Mouse (Mus musculus): Measurements from ENCODE around the gene Kmt2e. TPM values are rescaled to one million over a fixed set of nuclear protein-coding genes. Genes with fewer than 3 reads are reported as not detected.
"Not testable (repeated sequence)": the region's sequence is repeated elsewhere in the genome, so short reads cannot be mapped to it uniquely, and the experiment has no call there.

The Kmt2e gene
- polyA plus RNA-seq, 1 experiment, result 15.8 TPM

DNA sequence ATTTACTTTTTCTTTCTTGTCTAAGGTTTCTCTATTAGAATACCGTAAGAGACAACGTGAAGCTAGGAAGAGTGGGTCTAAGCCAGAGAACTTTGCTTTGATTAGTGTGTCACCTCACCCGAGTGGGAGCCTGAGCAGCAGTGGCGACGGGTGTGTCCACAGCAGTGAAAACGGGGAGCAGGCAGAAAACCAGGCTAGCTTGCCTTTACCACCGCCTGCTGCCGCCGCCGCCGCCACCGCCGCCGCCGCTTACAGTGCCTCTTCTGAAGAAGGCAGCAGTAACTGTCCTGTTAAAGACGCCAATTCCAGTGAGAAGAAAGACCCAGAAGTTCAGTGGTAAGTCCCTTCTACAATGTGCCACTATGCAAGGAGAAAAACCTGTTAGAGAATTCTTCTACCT, 65.0 kb downstream of the Kmt2e start:
- DNase-seq (ENCODE audit: low read depth), result no peak

DNA sequence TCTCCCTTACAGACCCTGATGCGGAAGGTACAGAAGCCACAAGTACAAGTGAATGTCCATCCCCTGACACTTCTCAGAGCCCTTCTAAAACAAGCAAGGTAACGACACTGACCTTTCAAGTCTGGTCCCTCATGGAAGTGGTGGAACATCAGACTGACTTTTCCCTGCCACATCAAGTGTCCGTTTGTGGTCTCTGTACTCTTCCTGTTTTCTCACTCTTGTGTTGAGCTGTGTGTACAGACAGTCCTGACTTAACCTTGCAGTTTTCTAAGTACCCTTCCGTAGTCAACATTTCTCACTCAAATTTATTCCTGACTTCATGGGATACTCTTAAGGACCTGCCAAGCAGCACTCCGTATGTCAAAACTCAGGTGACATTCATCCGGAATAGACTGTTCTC, 66.5 kb downstream of the Kmt2e start:
- DNase-seq (ENCODE audit: low read depth), result no peak

DNA sequence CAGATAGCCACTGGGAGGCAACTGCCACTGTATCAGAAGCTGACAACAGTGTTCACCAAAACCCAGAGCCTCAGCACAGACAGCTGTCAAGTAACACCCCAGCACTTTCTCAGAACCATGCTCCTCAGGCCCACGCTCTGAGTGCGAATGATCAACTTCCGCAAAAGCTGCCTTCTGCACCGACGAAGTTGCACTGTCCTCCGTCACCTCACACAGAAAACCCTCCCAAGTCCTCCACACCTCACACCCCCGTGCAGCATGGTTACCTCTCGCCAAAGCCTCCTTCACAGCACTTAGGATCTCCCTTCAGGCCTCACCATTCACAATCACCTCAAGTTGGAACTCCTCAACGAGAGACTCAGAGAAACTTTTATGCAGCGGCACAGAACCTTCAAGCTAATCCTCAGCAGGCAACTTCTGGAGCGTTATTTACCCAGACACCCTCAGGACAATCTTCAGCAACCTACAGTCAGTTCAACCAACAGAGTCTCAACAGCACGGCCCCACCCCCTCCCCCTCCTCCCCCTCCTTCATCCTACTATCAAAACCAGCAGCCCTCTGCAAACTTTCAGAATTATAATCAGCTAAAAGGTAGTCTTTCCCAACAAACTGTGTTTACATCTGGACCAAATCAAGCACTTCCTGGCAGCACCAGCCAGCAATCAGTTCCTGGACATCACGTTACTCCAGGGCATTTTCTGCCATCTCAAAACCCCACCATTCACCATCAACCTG, 67.5 kb downstream of the Kmt2e start:
- no peak for DNase-seq (ENCODE audit: low read depth)

DNA sequence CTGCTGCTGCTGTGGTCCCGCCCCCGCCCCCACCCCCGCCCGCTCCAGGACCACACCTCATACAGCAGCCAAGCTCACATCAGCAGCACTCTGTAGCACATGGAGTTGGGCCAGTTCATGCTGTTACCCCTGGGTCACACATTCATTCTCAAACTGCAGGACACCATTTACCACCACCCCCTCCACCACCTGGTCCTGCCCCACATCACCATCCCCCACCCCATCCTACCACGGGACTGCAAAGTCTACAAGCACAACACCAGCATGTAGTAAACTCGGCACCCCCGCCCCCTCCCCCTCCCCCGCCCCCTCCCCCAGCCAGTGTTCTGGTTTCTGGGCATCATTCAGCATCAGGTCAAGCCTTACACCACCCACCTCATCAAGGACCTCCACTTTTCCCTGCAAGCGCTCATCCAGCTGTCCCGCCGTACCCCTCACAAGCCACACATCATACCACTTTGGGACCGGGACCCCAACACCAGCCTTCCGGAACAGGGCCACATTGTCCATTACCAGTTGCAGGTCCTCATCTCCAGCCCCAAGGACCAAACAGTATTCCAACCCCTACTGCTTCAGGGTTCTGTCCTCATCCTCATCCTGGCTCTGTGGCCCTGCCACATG, 68.2 kb downstream of the Kmt2e start:
- no peak for DNase-seq (ENCODE audit: low read depth)

DNA sequence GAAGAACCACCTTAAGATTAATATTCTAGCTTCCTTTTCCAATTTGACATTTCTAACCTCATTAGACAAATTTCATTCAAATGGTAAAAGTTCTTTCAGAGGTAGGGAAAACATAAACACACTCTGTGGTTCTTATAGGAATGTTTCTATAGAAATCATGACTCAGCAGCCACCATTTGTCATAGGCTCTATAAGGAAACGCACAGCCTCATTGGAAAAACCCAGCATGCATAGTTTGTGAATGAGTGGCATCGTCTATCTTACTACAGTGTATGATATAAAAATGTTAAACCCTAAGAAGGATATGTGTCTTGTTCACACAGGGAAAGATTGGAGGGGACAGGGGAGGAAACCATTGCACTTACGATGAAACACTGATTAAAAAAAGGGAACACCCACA, 71.3 kb downstream of the Kmt2e start:
- no peak for DNase-seq (ENCODE audit: low read depth)

DNA sequence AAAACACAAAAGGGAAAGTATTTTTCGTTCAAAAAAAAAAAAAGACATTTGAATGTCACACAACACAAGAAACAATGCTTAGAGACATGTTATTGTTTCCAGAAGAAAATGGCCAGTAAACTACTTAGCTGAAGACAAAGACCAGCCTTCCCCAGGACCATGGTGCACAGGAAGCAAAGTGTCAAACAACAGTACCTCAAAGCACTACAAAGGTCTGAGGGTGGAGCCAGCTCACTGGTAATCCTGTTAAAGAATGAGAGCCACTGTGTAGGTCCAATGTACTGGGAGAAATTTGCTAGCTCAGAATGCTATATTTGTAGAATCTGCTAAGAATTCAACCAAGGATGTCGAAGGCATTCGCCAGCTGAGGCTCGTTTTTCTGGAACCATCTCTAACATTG, 73.0 kb downstream of the Kmt2e start:
- no peak for DNase-seq (ENCODE audit: low read depth)

DNA sequence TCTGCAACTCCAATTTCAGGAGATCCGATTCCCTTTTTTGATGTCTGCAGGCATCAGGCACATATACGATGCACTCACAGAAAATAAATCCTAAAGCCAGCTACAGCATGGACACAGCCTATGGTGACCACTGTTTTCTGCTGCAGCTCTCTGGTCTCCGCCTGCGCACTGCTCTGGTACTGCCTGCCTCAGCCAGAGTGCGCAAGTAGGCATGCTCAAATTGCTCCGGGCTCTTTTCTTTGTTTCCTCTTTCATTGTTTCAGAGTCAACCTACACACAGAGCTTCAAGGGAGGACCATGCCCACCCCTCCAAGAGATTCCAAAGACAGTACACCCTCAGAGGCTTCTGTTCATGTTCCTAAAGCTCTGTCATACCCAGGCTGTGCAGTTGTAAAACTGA, 74.4 kb downstream of the Kmt2e start:
- DNase-seq (ENCODE audit: low read depth), result no peak

DNA sequence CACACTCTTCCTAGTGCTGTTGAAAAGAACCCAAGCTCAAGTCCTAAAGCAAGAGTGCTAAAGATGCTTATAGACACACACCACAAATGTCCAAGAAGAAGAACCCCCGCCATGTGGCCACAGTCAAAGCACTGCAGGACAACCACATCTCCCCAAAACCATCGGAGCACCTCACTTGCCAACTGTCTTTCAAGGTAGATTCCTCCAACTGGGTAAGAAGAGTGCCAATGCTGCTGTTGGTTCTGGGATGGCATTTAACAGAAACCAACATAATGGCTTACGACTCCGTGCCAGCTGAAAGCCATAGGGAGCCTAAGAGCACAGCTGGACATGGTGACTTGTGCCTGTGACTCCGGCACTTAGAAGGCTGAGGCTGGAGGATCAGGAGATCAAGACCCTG, 77.2 kb downstream of the Kmt2e start:
- no peak for DNase-seq (ENCODE audit: low read depth)

DNA sequence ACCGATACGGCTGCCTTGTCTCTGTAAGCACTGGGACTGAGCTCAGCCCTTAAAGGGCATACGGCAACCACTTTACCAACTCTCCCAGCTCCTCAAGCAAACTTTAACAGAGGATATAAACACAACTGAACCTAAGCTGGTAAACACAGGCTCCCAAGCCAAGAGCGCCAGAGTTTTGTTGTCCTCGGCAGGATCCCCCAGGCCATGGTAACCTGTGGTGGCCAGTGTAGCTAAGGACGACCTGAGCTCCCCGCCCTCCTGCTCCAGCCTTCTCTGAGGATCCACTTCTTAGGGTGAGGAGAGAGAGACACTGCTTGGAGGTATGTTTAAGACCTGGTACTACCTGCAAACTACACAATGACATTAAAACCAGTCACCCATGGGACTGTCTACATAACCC, 78.3 kb downstream of the Kmt2e start:
- no peak for DNase-seq (ENCODE audit: low read depth)

DNA sequence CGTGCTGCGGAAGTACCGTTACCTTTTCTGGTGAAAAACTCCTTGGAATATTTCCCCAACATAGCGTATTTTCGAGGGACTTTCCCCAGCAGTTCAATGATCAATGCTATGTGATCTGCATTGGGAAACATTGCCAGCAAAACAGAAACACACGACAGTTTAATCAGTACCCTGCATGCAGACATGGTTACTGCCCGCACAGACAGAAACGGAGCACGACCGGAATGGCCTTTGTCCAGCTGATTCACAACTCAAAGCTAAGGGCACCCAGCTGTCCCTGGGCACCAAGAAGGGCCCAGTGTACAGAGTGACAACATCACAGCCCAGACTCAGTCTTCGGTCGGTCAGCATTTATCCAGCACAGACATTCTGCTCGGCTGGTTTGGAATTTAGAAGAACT, 79.2 kb downstream of the Kmt2e start:
- DNase-seq (ENCODE audit: low read depth), result no peak

DNA sequence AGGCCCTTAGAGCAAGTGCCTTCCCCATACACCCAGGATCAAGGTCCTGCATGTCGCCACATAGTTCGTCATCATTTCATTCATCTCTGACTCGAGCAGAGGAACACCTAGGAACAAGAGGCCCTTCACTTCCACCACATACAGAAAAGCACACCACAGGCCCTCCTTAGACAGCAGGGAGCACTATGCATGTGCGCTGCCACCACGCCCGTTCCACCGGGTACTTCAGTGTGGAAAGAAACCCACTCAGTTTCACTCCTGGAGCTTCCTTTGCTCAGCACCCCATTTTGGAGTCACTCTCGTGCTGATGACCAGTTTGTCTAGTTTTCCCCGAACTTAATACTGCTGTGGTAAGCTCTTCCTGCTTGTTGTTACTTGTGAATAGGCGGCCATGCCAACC, 80.8 kb downstream of the Kmt2e start:
- DNase-seq (ENCODE audit: low read depth), result no peak

DNA sequence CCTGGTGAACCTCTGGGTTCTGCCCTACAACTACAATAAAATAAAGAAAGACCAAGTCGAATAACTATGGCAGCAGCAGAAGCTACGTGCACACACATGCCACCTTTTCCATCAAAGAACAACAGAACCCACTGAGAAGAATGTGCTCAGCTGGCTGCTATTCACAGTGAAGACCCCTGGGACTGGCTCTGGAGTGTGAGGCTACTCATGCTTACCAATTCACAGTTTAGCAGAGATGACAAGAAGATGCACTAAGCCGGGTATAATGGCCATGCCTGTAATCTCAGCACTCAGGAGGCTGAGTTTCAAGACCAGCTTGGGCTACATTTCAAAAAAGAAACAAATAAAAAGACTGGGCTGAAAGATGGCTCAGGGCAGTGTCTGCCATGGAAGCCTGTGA, 82.7 kb downstream of the Kmt2e start:
- no peak for DNase-seq (ENCODE audit: low read depth)

DNA sequence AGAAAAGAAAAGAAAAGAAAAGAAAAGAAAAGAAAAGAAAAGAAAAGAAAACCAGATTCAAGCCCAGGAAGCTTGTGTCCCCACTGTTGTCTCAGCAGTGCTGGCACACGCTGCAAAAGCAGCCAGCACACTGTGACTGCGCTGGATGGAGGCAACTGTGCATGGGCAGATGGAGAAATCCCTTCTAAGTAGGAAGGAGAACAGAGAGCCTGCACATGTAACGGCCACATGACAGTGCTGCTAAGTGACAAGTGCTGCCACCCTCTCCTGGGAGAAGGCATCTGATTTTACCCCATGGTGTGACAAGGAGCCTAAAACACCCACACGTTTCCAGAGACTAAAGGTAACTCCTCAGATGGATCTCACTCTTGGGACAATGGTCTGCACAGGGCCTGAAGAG, 83.6 kb downstream of the Kmt2e start:
- DNase-seq (ENCODE audit: low read depth), result no peak

DNA sequence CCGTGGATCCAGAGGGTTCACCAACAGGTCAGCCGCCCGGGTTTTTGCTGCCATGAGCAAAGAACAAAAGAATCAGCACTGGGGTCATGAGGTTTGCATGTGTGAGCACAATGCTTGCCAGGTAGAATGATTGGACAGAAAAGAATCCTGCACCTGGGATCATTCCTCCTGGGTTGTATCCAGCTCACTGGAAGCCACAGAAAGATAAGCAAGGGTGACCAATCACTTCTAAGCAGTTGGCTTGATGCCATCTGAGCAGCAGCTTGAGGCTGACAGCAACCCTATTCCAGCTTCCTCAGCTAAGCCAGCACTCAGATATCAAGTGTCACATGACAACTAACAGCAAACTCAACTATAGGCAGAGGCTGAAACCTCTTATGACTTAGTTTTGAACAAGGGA, 84.4 kb downstream of the Kmt2e start:
- DNase-seq (ENCODE audit: low read depth), result no peak

DNA sequence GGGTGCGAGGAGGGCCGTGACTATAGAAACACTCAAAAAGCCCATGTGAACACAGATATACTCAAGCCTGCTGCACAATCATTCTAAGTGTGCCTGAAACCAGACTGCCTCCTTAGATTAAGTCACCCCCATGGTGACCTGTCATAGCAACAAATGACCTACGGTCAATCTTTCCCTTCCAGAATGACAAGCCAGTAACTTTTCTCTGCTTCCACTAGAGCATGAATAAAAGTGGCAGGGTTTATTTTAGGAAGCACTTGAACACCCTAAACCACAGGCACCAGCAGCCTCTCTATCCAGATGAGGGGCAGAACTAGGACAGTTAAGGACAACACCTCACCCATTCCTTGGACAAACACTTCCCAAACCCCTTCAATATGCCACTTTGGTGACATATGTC, 85.4 kb downstream of the Kmt2e start:
- DNase-seq (ENCODE audit: low read depth), result no peak

DNA sequence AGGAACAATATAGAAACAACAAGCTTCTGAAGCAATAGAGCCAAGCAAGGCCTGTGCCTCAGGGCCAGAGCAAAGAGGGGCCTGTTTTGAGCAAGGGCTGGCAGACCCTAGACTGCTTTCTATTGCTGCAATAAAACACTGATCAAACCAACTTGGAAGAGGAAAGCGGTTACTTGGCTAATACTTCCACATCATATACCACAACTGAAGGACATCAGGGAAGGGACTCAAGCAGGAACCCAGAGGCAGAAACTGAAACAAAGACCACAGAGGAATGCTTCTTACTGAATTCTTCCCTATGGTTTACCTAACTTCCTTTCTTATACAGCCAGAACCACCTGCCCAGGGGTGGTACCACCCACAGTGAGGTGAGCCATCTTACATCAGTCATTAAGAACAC, 87.4 kb downstream of the Kmt2e start:
- DNase-seq (ENCODE audit: low read depth), result no peak

DNA sequence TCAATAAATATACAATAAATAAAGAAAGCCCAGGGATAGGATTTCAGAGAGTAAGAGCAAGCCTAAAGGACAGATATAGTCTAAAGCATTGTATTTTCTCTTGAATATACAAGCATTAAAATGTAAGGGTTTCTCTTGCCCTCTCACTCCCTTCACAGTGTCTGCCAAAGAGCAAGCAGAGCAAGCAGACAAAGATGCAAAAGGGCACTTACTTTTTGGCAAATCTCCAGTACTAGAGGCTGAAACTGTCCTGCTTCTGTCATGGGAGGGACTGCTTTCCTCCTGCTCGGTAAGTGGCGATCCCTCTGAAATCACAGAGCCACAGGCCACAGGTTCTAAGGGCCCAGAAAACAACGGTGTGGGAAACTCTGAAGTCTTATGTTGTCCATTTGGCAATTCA, 89.7 kb downstream of the Kmt2e start:
- DNase-seq (ENCODE audit: low read depth), result no peak

DNA sequence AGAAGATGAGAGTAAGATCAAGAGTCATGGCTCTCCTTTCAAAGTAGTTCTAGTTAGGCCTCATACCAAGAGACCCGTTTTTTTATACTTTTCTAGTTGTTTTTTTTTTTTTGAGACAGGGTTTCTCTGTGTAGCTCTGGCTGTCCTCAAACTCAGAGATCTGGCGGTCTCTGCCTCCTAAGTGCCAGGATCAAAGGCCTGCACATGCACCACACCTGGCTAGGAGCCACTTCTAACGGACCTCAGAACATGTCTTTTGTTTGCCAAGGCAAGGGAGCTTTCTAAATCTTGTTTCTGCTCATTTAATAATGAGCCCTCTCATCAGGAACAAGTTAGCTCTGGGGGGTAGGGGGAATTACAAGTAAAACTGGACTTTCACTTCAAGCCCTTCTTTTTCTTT, 90.4 kb downstream of the Kmt2e start:
- no peak for DNase-seq (ENCODE audit: low read depth)

DNA sequence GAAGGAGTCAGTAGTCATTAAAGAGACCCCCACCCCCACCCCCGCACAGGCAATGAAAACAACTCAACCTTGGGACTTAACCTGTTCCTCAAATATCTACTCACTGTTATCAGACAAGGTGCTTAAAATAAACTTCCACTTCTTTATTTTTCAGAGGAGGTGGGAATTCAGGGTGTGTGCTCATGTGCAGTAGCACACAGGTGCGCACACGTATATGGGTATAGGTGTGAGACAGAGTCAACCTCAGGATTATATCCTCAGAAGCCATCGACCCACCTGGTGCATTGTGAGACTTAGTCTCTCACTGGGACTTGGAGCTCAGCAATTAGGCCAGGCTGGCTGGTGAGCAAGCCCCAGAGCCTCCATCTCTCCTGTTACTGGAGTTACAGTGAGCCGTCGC, 96.9 kb downstream of the Kmt2e start:
- no peak for DNase-seq (ENCODE audit: low read depth)

DNA sequence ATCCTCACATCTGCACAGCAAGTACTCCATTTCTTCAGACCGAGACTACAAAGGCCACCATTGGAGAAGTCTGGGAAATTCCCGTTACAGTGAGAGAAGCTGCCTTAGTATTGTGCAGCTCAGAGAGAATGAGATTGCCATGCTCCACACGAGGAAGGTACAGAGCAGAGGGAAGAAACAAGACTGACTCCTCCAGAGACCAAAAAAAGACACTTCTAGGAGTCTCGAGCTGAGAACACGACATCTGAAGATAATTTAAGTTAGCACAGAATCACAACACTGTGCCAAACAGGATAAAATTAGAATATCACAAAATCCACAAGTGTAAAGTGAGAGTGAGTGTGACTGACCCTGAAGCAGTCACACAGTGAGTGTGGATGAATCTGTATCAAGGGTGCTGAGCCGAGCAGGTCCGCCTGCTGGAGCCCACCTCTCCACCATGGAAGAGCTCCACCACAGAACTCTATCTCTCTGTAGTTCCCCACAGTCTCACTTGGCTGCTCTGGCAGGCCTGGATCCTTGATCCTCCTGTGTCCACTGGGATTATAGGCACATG, 97.4 kb downstream of the Kmt2e start:
- DNase-seq (ENCODE audit: low read depth), result no peak

DNA sequence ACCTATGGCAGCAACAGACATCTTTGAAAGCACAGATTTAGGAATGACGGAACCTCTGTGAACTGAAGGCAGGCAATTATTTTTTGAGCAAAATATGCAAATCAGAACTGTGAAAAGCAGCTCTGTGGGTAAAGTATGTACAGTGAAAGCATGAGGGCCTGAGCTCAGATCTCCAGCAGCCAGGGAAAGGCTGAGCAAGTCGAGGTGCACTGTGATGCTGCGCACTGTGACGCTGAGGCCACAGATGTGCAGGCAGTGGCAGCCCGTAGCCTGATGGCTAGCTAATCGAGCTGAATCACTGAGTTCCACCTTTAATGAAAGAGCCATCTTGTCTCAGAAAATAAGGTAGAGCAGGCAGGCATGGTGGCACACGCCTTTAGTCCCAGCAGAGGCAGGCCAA, 101.5 kb downstream of the Kmt2e start:
- DNase-seq (ENCODE audit: low read depth), result no peak

DNA sequence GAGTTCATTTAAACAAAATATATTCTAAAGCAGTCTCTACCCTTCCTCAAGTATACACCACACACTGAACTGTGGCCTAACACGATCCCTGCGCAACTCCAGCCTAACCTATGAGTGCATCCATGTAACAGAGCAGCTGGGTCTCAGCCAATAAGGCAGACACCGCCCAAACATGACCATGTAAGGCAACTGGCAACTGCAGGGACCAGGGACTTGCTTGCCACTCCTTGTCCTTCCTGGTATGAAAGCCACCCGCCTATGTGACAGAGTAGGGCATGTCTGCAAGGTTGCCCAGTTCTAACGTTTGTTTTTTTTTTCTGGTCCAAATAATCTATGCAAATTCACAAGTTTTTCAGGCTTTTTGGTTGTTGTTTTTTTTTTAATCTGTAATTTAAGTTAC, 117.4 kb downstream of the Kmt2e start:
- peak; percentile 38 for DNase-seq (ENCODE audit: low read depth)

DNA sequence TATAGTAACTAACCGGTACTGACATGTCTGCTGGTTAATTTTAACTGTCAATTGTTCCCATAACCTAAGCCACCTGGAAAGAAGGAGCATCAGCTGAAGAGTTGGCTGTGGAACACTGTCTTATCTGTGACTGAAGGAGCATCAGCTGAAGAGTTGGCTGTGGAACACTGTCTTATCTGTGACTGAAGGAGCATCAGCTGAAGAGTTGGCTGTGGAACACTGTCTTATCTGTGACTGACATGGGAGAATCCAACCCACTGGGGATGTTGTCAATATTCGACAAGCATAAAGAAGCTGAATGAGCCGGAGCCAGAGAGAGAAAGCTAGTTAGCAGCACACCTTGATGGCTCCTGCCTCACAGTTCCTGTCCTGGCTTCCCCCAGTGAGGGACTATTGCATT, 119.1 kb downstream of the Kmt2e start:
- DNase-seq (ENCODE audit: low read depth), result not testable (repeated sequence)

Data from gonadal fat pad, adult 2 months (tissue).